ENCODE assay signal across 7 mouse cellular contexts in genomic region chr4:148805811-148806747, GRCm38 (mm10). TPM values are rescaled to one million over a fixed set of nuclear protein-coding genes. Genes with fewer than 3 reads are reported as not detected.
DNase-seq lines count a peak whose midpoint lies in the region; ATAC-seq and TF ChIP-seq lines count a peak whose summit lies in the region.

No protein-coding gene starts in this region.

- no peak for ATAC-seq in embryonic facial prominence, embryonic 13.5 days (ENCODE audit: insufficient number of reproducible peaks, insufficient read depth, low FRiP score, low TSS enrichment, low read depth)
- ATAC-seq in liver, embryonic 11.5 days (replicated peaks; ENCODE audit: low FRiP score) = no peak
- ATAC-seq in neural tube, embryonic 15.5 days (ENCODE audit: low FRiP score) = no peak

- no peak for TF ChIP-seq CTCF in cerebellum, adult 2 months (IDR thresholded peaks at IDR 0.05; ENCODE audit: borderline replicate concordance, insufficient read depth, low read depth, low read length)

- H3K4me3 ChIP-seq in embryonic facial prominence, embryonic 13.5 days = peak overlapping the region; percentile 61
- H3K4me3 ChIP-seq in liver, embryonic 11.5 days (ENCODE audit: low read depth, low read length) = peak overlapping the region; percentile 55
- peak overlapping the region; percentile 62 for H3K4me3 ChIP-seq in neural tube, embryonic 15.5 days (replicated peaks)
- no peak overlapping the region for H3K4me3 ChIP-seq in cerebellum, adult 2 months (replicated peaks; ENCODE audit: insufficient read depth, low read depth, low read length)

- peaks cover 93% of the 10 kb centered on the region for H3K27me3 ChIP-seq in embryonic facial prominence, embryonic 13.5 days
- H3K27me3 ChIP-seq in liver, embryonic 11.5 days (replicated peaks; ENCODE audit: control insufficient read depth, insufficient read depth, low read length) = peaks cover 94% of the 10 kb centered on the region
- H3K27me3 ChIP-seq in neural tube, embryonic 15.5 days (replicated peaks) = peaks cover 67% of the 10 kb centered on the region
- H3K27me3 ChIP-seq in cerebellum, adult 2 months (ENCODE audit: control insufficient read depth, insufficient read depth, low read length) = peaks cover 7% of the 10 kb centered on the region; the same call in 1 of the 2 replicates

- no peaks in the 10 kb centered on the region for H3K36me3 ChIP-seq in embryonic facial prominence, embryonic 13.5 days
- no peaks in the 10 kb centered on the region for H3K36me3 ChIP-seq in liver, embryonic 11.5 days (ENCODE audit: control insufficient read depth, insufficient read depth, low read length)
- H3K36me3 ChIP-seq in neural tube, embryonic 15.5 days = no peaks in the 10 kb centered on the region

- no peak for TF ChIP-seq POLR2A in cerebellum, adult 2 months (IDR thresholded peaks at IDR 0.05; ENCODE audit: borderline replicate concordance, insufficient read depth, low read length)

- H3K4me2 ChIP-seq in embryonic facial prominence, embryonic 13.5 days = peak overlapping the region; percentile 99
- peak overlapping the region; percentile 85 for H3K4me2 ChIP-seq in liver, embryonic 11.5 days
- peak overlapping the region; percentile 99 for H3K4me2 ChIP-seq in neural tube, embryonic 15.5 days

- H3K4me1 ChIP-seq in embryonic facial prominence, embryonic 13.5 days = peaks cover 30% of the 10 kb centered on the region
- H3K4me1 ChIP-seq in liver, embryonic 11.5 days (replicated peaks; ENCODE audit: control insufficient read depth, insufficient read depth, low read length) = peaks cover 8% of the 10 kb centered on the region
- peaks cover 56% of the 10 kb centered on the region for H3K4me1 ChIP-seq in neural tube, embryonic 15.5 days
- no peaks in the 10 kb centered on the region; the same call in 1 of the 2 replicates for H3K4me1 ChIP-seq in cerebellum, adult 2 months (ENCODE audit: control insufficient read depth, insufficient read depth, low read length)

- H3K27ac ChIP-seq in embryonic facial prominence, embryonic 13.5 days = no peak overlapping the region
- no peak overlapping the region for H3K27ac ChIP-seq in liver, embryonic 11.5 days (ENCODE audit: low read depth, low read length)
- peak overlapping the region; percentile 75 for H3K27ac ChIP-seq in neural tube, embryonic 15.5 days (replicated peaks)
- H3K27ac ChIP-seq in cerebellum, adult 2 months (ENCODE audit: insufficient read depth, low read length) = no peak overlapping the region

- peak overlapping the region; percentile 72 for H3K9ac ChIP-seq in embryonic facial prominence, embryonic 13.5 days
- no peak overlapping the region for H3K9ac ChIP-seq in liver, embryonic 11.5 days (ENCODE audit: low read depth, low read length)
- peak overlapping the region; percentile 44 for H3K9ac ChIP-seq in neural tube, embryonic 15.5 days (replicated peaks)

- intact Hi-C loops in heart, postnatal 14 days (cut with DNase I) = loop anchor here (2.0 to 5.0 kb wide), 4 partner anchors 59 to 256 kb away; no protein-coding TSS in a partner anchor

- DNase-seq in adrenal gland, postnatal 14 days = peak; percentile 39
- peak; percentile 19 to 50 for DNase-seq in heart, postnatal 14 days
- DNase-seq in liver, embryonic 11.5 days (ENCODE audit: low spot score) = peak; percentile 51
- no peak for DNase-seq in cerebellum, adult 2 months
- no peak for DNase-seq in layer of hippocampus, postnatal 25 days (ENCODE audit: extremely low spot score in 1 of 2, low spot score in 1 of 2)

- under 1% methylated on average over 59 of the region's 64 CpGs for WGBS in embryonic facial prominence, embryonic 13.5 days
- 2% methylated on average over 64 of the region's 64 CpGs for WGBS in liver, embryonic 11.5 days
- under 1% methylated on average over 59 of the region's 64 CpGs for WGBS in neural tube, embryonic 15.5 days
- WGBS in cerebellum, adult 2 months = under 1% methylated on average over 64 of the region's 64 CpGs

- H3K9me3 ChIP-seq in embryonic facial prominence, embryonic 13.5 days = no peaks in the 10 kb centered on the region
- no peaks in the 10 kb centered on the region for H3K9me3 ChIP-seq in liver, embryonic 11.5 days (ENCODE audit: control insufficient read depth, low read length)
- no peaks in the 10 kb centered on the region for H3K9me3 ChIP-seq in neural tube, embryonic 15.5 days (replicated peaks)

RNA-seq across cellular contexts. Expression of gene Casz1, which starts 1.9 kb away (rescaled TPM):
- total RNA-seq in adrenal gland, postnatal 14 days (2021) = 7.0 and 7.2 TPM in 2 replicates
- 4.0 and 4.2 TPM in 2 replicates for polyA plus RNA-seq in embryonic facial prominence, embryonic 13.5 days (2015; fragmentation: Nextera tagmentation; extraction: Ambion mirVana)
- total RNA-seq in heart, postnatal 14 days (2021) = 10 to 100 TPM; 48.1 to 53.1 TPM
- polyA plus RNA-seq in liver, embryonic 11.5 days (2014; fragmentation: Nextera tagmentation; extraction: Ambion mirVana) = 0.56 and 1.0 TPM in 2 replicates
- polyA plus RNA-seq in neural tube, embryonic 15.5 days (2015; fragmentation: Nextera tagmentation; extraction: Ambion mirVana) = 11.0 and 12.3 TPM in 2 replicates
- polyA plus RNA-seq in cerebellum, adult 2 months (2012; rRNA removed) = 1.4 and 1.5 TPM in 2 replicates
- under 1 TPM; 0.49 to 0.75 TPM for total RNA-seq in layer of hippocampus, postnatal 25 days (2021)

Comparison
In these comparisons a context has a peak if more than half of its experiments do, and no peak if none do; other contexts are left out.
1. DNase-seq: peak in adrenal gland, postnatal 14 days (single experiment), heart, postnatal 14 days (2 of 2) and liver, embryonic 11.5 days (single experiment); none in cerebellum, adult 2 months (0 of 2) and layer of hippocampus, postnatal 25 days (0 of 2).
2. Peak in every context shown above with its lines, with median percentiles within 50 percentile points of each other: H3K4me2 ChIP-seq.